Mouse (Mus musculus): ENCODE measurements around the gene Gm20388.

- no peak for TF ChIP-seq GATA1 (IDR thresholded peaks at IDR 0.05; ENCODE audit: low read length)
- TF ChIP-seq TAL1 (IDR thresholded peaks at IDR 0.05; ENCODE audit: low read length): no peak
Measured at GRCm38 (mm10) chr8:122660022-122660421, 2749.4 kb downstream of the Gm20388 start.

Data from erythroblast, embryonic 14.5 days (primary cell).